Mouse (Mus musculus) brain, embryonic 14.5 days (tissue): ENCODE results near the gene Vgf.

ENCODE experiments used
- CTCF ChIP-seq: fragments of 200-500 bp; IDR thresholded peaks from 2 replicates; pipeline ENCODE4 v1.5.1; 2012; ENCODE audit warnings: inconsistent platforms, mild to moderate bottlenecking, moderate library complexity, borderline replicate concordance; ENCODE audit not compliant: insufficient read depth, insufficient read length; ENCODE audit errors: extremely low read depth
- POLR2A ChIP-seq: fragments of 200-500 bp; IDR thresholded peaks from 2 replicates; pipeline ENCODE4 v1.6.1; 2012; ENCODE audit warnings: mild to moderate bottlenecking, inconsistent platforms, borderline replicate concordance; ENCODE audit not compliant: poor library complexity, insufficient read depth, insufficient read length, severe bottlenecking; ENCODE audit errors: extremely low read depth

DNA sequence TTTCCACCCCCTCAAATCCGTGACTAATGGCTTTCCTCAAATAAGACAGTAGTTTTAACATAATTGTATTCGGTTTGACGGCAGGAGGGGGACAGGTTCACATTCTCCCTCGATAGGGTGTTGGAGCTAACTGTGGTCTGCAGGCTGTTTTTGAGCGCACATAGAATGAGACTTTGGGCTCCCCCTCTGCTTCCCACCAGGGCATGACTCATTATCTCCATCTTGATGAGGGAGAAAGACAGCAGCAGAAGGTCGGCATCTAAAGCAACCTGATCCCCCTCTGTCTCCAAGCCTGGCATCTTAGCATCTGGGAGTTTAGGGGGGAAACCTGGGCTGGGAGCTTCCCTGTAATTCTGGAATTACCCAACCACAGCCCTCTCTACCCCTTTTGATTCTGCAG, 39.3 kb downstream of the Vgf start:
- TF ChIP-seq CTCF: no peak
- TF ChIP-seq POLR2A: no peak
